Mouse (Mus musculus) erythroid progenitor cell, adult 5-6 weeks (primary cell): ENCODE data around the gene Robo3. TPM values are rescaled to one million over a fixed set of nuclear protein-coding genes. Genes with fewer than 3 reads are reported as not detected.

Source experiments
- ATAC-seq: replicated peaks from 2 replicates; pipeline ENCODE4 v1.8.0; 2016; ENCODE audit warnings: moderate number of reproducible peaks, mild to moderate bottlenecking, moderate TSS enrichment, inconsistent platforms; ENCODE audit not compliant: poor library complexity, low FRiP score, severe bottlenecking
- total RNA-seq, 2 experiments: library from RNA; stranded (forward) in 1 of 2; stranded (reverse) in 1 of 2; fragments of 150-400 nt in 1 of 2; fragments of 186-747, 209-891 nt in 1 of 2; gene quantifications; 2 replicates each; pipeline versions ENCODE4 v1.2.3 to v1.2.4; 2015 to 2017; ENCODE audit warnings: low replicate concordance in 2 of 2

The Robo3 gene
- not detected in 2 replicates for total RNA-seq (2015; ENCODE audit: low replicate concordance)
- total RNA-seq (2017; ENCODE audit: low replicate concordance), result not detected in 2 replicates

DNA sequence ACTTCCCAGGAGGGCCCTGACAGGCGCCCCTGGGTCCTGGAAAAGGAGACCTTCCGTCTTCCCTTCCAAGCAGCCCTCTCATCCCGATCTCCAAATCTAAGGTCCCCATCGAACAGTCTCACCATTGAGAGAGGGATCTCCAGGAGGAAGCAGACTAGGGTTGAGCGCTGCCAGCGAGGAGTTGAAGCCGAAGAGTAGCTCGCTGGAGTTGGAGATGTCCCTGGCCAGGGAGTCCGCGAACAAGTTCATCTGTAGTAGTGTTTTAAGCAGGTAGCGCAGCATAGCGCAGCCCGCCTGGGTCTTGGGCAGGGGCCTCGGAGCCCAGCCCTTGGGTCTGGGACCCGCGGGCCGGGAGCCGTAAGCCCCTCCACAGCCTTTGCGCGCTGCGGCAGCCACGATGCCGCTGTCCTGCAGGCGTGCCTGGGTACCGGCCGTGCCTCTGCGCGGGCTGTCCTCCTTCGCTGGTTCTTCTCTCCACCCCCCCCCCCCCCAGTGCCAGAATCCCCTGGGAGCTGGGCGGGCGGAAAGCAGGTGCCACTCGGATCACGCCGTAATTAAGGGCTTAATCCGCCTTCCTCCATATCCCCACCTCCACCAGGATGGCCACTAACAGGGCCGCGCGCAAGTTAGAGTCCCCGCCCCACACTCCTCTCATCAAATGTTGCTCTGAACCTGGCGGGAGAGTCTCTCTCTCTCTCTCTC is at the start of gene Robo3:
Gene Robo3, minus strand, starts transcription at position 527 of the 702 bp plus-strand sequence.
- ATAC-seq, result no peak

DNA sequence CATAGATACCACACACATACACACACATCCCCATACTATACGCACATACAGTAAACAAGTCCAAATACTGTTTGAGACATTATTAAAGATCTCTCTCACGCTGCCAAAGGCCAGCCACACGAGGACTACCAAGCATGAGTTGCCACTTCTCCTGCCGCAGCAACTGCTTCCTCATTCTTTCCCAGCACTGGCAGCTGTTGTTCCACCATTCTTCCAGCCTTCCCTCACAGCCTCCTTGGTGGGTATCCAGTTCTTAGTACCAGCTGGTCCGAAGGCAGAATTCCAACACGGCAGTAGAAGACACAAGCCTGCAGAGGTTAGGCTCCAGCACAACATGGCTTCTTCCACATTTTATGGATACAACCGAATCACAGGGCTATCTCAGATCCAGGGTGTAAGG is 41.9 kb upstream of the Robo3 start:
- ATAC-seq, result no peak

DNA sequence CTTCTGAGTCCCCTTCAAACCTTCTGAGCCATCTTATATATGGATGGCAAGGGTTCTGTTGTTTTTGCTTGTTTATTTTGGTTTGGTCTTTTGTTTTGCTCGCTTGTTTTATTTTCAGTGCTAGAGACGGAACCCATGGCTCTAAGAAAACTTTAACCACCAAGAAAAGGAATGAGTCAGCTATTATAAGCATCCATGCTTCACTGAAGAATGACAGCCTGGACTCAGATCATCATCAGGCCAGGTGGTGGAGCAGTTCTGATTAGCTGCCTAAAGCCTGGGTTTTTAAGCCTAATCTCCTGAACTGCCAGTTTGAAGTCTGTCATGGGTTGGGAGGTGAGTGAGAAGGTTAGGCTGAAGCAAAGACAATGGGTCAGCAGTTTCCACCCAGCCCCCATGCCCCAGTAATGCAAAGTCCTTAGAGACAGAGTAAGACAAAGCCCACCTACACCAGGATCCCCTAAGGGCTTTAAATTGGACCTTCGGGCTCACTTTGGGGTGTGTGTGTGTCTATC is 40.6 kb upstream of the Robo3 start:
- ATAC-seq, result no peak

DNA sequence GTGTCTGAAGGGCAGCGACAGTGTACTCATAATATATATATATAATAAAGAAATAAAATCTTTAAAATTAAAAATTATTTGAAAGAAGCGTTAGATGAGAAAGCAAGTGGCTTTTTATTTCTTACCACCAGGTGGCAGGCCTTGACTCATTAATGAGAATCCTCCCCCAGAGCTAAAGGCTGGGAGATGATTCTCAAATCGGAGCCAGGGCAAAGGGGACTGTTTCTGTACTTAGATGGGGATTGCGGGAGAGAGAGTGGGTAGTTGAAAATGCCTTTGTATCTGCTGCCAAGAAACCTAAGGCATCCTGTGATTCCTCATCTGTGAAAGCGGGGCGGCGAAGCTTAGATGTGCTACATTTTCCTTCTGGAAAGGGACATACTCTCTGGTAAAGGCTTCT is 29.7 kb upstream of the Robo3 start:
- ATAC-seq, result no peak

DNA sequence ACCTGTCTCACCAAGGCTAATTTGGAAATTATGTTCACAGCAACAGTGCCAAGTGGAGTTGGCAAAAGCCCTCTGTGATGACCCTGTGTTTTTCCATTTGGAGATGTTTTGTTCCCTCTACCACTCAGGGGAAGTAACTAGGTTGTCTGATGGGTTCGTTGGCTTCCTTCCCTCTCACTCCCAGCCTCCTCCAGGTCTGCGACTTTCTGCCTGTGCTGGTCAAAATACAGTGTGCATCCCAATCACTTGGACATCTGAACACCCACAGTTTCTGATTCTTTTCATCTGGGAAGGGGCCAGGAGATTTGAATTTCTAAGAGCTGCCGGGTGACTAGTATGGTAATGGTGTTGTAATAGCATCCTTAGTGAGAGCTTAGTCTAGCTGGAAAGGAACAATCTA is 28.5 kb upstream of the Robo3 start:
- no peak for ATAC-seq

DNA sequence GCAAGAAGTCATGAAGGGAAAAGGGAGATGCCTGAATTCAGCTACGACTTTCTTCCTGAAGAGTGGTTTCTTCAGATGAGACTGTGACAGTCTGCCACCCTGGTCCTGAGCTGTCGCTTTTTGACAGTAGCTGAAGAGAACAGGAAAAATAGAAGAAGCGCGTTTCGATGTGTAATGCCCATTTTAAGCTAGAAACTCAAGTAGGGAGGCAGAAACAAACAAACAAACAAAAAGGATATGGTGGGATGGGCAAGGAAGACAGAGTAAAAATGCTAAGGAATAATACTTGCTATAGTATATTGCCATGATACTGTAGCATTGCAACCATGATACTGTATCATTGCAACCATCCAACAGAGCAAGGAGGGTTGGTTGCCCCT is 27.9 kb upstream of the Robo3 start:
- no peak for ATAC-seq

DNA sequence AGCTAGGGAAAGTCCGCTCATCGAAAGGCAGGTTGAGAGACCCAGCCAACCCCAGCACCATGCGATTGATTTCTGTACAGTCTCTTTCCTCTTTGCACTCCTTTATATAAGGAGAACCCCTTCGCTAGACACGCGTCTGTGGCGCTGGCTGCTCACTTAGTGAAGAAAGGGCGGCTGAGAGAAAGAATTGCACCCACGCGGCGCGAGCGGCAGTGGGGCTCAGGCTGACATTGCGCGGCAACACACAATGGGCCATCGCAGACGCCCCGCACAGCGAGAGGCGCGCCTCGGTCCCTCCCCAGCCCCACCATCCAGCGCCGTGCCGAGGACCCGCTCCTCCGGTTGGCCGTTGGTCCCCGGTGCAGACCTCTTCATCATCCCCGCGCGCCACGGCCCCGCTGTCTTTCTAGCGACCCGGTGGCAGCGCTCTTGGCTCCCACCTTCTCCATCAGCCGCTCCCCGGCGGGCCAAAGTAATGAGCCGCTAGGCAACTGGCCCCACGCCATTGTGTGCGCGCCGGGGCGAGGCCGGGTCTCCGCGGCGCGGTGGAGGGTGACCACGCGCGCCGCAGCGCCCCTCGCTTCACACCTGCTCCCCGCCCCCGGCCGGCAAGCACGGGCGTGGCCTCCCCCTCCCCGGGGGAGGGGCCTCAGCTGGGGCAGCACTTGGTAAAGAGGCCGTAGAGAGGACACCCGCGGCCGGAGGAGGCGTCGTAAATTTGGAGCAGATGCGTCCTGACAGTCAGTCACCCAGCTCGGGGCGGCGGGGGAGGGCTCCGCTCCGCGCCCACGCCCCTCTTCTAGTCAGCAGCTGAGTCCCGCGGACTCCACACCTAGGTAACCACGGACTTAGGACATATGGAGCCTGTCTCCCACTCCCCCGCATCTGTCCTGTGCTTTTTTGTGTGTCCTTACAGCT is 27.3 kb upstream of the Robo3 start:
- ATAC-seq, result no peak

DNA sequence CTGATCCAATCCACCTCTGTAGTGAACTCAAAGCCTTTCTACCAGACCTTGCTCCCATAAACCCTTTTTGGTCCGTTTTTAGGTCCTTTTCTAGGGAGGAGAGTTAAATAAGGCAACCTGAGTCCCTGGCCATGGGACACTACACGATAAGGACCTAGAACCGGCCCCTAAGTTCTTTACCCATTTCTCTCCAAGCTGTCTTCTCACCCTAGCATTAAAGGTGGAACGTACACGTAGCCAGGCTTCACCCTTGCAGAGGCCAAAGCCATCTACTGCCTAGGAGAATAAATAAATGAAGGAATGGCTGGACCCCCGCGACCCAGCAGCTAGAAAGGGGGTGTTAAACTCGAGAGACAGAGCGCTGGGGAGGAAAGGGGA is 26.6 kb upstream of the Robo3 start:
- ATAC-seq, result no peak

DNA sequence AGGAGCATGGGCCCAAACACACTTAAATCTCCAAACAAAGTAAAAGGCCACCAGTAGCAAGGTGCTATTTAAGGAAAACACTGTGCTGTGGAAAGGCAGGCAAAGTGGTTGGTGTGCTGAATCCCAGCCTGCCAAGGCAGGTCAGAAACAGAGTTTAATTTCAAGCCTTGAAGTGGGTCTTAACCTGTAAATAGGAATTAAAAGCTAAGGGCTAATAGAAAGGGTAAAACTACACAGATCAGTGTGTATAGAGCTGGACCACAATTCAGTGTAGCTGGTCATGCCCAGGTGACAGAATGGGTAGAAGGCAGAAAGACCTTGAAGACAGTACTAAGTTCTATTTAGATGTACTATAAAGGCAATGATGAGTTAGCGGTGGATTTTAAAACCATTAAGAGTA is 24.1 kb upstream of the Robo3 start:
- no peak for ATAC-seq

DNA sequence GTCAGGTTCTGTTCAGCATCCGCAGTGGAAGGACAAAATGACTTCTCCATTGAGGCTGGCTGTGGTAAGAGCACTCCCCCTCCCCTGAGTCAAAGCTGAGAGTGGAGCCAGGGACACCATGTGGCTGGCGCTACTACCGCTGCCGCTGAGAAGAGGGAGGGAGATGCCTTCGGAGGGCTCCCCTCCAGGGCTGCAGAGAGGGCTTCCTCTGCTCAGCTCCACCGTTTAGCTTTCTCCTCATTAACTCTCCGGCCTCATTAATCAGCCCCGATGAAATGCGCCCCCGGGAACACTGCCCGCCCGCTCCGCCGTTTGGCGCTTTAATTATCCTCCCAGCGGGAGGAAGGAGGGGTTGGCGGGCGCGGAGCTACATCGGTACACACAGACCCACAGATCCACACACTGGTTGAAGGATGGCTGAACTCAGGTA is 23.4 kb upstream of the Robo3 start:
- no peak for ATAC-seq

DNA sequence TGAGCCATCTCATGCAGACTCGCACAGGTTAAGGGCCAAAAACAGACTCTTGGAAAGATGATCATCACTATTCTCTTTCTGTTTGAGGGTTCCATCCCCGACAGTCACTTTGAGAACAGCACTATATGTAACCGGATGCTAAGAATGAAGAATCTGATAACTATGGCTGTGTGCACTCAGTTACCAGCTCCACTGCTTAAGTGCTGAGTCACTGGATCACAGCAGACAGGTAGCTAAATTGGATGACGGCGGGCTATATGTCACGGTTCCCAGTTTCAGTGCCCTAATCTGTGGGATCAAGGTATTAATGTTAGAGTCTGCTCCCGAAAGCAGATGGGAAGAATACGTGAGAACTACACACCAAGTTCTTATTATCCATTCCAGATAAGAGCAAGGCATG is 22.8 kb upstream of the Robo3 start:
- ATAC-seq, result no peak

DNA sequence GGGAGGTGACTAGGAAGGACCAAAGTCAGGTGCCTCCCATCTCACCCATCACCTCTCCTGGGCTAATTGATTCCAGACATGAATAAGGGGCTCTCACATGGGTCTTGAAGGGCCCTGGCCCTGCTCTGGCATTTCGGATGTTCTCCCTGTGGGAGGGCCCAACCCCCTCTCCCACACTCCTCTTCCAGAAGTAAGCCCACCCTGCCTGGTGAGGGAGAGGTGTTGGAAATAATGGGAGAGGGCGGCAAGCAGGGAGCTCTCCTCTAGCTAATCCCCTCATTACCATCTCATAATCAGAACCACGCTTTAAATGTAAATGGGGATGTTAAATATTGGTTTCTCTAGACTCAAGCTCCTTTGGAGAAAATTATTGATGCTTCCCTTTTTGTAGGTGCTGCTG is 21.9 kb upstream of the Robo3 start:
- ATAC-seq, result no peak

DNA sequence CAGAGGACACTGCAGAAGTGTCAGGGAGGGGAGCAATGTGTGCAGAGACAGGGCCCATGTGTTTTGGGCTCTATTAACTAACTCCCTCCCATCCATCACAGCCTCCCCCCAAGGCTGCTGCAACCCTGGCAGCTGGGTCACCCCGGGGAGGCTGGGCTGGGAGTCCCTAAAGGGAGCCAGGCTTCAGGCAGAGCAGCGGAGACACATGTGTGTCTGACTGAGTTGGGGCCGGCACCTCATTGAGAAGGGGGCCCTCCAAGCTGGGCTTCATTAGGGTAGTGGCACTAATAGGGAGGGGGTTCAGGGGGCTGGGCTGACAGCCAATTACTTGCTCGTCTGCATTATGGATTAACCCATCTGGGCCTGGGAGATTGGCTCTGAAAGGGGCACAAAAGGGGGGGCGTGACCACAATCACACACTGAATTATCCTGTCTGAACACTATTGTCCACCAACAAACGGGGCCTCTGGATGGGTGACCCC is 21.0 kb upstream of the Robo3 start:
- no peak for ATAC-seq

DNA sequence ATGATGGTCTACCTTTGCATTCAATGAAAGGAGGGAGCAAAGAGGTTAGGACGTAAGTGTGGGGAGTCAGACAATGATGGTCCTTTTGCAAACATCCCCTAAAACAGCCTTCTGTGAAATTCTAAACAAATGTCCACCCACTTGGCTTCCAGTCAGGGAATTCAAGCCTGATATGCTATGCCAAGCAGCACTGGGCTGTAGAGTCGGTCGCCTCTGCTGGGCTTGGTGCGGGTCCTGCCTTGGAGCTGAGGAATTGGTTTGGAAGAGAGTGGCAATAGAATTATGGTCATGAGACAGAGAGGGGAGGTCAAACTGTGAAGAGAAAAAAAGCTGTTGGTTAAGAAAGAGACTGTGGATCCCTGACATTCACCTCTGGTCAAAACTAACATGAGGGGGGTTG is 20.3 kb upstream of the Robo3 start:
- no peak for ATAC-seq

DNA sequence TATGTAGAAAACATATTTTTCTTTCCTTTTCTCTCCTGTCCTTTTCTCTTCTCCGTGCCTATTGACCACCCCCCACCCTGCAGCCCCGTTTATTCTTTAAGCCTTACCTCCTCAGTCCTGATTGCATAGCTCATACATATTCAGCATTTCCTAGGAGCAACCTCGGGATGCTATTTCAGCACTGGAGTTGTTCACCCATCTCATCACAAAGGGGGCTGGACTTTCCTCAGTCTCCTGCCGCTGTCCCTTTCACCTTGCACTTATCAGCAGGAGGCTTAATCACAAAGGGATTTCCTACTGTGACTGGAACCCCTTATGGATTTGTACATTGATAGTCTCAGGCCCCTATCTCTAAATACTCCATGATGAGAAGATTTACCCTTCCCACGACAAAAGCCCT is 19.4 kb upstream of the Robo3 start:
- ATAC-seq, result no peak

DNA sequence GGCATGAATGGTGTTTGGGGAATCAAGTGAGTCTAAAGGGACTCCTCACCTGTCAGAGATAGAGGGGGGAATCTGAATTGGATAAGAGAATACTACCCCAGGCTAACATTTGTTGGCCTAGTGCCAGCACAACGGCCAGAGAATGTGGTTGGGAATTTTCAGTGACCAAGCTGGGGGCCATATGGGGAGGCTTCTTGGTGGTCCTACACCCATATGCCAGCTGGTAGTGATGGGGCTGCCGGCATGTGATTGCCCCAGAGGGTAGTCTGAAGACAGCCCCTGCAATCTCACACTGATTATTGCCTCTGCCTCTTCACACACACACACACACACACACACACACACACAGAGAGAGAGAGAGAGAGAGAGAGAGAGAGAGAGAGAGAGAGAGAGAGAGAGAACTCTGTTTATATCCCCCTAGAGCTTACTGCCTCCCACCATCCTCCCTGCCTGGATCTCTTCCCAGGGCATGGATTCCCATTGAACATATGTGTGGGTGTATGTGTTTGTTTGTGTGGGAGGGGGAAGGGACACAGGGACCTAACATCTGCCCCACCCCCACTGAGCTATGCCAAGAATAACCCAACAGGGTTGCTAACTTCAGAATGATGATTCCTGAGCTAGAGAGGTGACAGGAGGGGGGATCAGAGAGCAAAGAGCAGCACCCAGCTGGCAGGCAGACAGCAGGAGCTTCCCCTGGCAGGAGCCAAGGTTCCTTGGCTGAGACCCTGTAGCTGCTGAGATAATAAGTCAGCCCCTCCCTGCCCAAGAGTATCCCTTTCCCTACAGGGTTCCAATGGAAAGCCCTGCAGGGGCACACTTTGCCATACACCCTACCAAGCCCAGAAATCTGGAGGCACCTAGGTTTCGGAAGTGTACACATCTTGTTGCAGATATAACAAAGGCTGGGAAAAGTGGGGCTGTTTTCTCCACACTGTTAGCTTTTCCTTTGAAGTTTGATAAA is 5.0 kb upstream of the Robo3 start:
- ATAC-seq, result no peak

DNA sequence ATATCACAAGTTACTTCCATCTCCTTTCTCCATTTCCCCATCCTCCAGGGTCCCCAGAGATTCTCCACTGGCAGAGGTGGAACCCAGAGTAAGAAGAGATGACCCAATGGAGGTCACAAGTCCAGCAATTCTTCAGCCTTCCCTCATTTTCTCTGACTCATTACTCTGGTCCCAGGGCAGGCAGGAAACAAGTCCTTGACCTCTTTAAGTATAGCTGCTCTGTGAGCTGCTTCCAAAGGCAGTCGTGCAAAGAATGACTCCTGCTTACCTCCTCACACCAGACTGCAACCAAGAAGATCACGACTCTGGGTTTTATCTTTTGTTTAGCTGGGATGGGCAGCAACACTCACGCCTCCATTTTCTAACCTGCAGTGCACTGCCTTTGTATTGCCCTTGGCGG is 2.6 kb upstream of the Robo3 start:
- ATAC-seq, result no peak

DNA sequence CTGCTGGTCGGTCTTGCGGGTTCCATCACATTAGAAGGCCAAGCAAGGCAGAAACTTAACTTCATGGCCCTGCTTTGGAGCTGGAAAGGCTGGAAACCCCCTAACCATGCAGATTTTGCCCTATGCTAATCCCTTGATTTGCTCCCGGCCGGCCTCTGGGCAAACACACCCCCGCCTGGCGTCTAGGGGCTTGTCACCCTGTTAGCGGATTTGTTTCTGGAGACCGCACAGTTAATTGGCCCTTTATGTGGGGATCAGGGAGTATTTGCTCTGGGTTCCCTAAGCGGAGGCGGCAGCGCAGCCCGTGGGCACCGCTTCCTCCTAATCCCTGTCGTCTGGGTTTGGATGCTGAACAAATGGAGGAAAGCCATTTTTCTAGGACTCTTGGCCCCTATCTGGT is 1.9 kb upstream of the Robo3 start:
- no peak for ATAC-seq

DNA sequence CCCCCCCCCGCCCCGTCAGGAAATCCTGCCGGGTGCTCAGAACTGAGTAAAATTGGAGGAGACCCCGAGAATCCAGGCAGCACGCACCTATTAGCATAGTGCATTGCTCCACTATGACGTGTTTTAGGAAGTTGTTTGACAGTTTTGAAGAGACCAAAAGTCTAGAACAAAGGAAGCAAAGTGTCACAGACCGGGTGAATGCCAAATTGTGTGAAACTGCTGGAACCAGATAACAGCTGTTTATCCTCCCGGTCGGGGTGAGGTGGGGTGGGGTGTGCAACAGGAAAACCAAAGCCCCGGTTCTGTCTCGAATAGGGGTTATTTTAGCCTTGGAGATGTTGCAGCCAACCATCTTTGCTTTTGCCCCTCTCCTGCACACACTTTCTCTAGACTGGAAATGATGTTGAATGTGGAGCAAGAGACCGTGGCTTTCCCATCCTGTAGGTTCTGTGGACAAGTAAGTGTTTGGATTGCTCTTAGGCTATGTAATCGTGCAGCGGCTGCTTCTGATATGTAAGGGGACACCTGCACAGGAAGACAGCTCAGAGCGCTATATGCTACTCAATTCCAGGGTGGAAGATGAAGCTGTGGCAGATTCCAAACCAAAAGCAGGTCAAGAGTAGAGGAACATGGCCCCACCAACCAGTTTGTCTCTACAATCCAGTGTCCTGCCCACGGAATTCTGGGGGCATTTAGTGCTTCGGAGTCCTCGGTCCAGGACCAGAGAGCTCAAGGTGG is 946 bp upstream of the Robo3 start:
- no peak for ATAC-seq
